Comparison of ENCODE assay signal across 24 mouse cellular contexts in genomic region chr17:34740280-34740679, GRCm38 (mm10). TPM values are rescaled to one million over a fixed set of nuclear protein-coding genes. Genes with fewer than 3 reads are reported as not detected.
DNase-seq lines count a peak whose midpoint lies in the region; ATAC-seq and TF ChIP-seq lines count a peak whose summit lies in the region.
"Had no signal": no experiment of that assay in that cellular context is flagged by ENCODE, and none has a peak within 500 bp of the region (broad histone marks: within the 10 kb centered on the region; RNA-seq: fewer than 3 reads in every experiment).

No protein-coding gene starts in this region.

- H3K27ac ChIP-seq in liver, adult 2 months (replicated peaks; ENCODE audit: insufficient read depth, low read depth, low read length): no peak overlapping the region
- no peak overlapping the region for H3K27ac ChIP-seq in MEL (ENCODE audit: control insufficient read depth, low read depth, low read length)
- H3K27ac ChIP-seq in hindbrain, embryonic 13.5 days: no peak overlapping the region
- H3K27ac ChIP-seq: embryonic facial prominence, embryonic 15.5 days; forebrain, embryonic 10.5 days; forebrain, embryonic 15.5 days; heart, adult 2 months; heart, embryonic 13.5 days; hindbrain, embryonic 14.5 days; intestine, embryonic 15.5 days had no signal

- no peak for TF ChIP-seq EP300 in MEL (IDR thresholded peaks at IDR 0.05; ENCODE audit: low read depth in 1 of 2, low read length in 2 of 2)

- TF ChIP-seq POLR2A in liver, adult 2 months (IDR thresholded peaks at IDR 0.05; ENCODE audit: extremely low read depth, insufficient read depth, low read length): no peak
- TF ChIP-seq POLR2A in MEL (IDR thresholded peaks at IDR 0.05; ENCODE audit: control insufficient read depth in 1 of 2, insufficient read depth in 1 of 2, low read depth in 1 of 2, low read length in 2 of 2, poor library complexity in 1 of 2): no peak

- peaks cover 4% of the 10 kb centered on the region; the same call in 1 of the 2 replicates for H3K36me3 ChIP-seq in liver, adult 2 months (ENCODE audit: control insufficient read depth, insufficient read depth, low read length)
- no peaks in the 10 kb centered on the region for H3K36me3 ChIP-seq in MEL (ENCODE audit: control insufficient read depth in 1 of 2, insufficient read depth in 2 of 2, low read length in 2 of 2)
- H3K36me3 ChIP-seq in hindbrain, embryonic 13.5 days: no peaks in the 10 kb centered on the region
- H3K36me3 ChIP-seq: embryonic facial prominence, embryonic 15.5 days; forebrain, embryonic 10.5 days; forebrain, embryonic 15.5 days; heart, embryonic 13.5 days; intestine, embryonic 15.5 days had no signal

- peak overlapping the region; percentile 3; the same call in 1 of the 2 replicates for H3K9ac ChIP-seq in liver, adult 2 months (ENCODE audit: low read depth, low read length)
- no peak overlapping the region for H3K9ac ChIP-seq in MEL (ENCODE audit: control insufficient read depth, low read depth, low read length, poor library complexity, severe bottlenecking)
- no peak overlapping the region for H3K9ac ChIP-seq in hindbrain, embryonic 13.5 days
- H3K9ac ChIP-seq: embryonic facial prominence, embryonic 15.5 days; forebrain, embryonic 15.5 days; heart, embryonic 13.5 days; hindbrain, embryonic 14.5 days; intestine, embryonic 15.5 days had no signal

- H3K4me1 ChIP-seq in liver, adult 2 months (ENCODE audit: control insufficient read depth, insufficient read depth, low read length): peaks cover 30% of the 10 kb centered on the region
- H3K4me1 ChIP-seq in MEL (ENCODE audit: control insufficient read depth in 1 of 2, insufficient read depth in 2 of 2, low read length in 2 of 2): no peaks in the 10 kb centered on the region
- H3K4me1 ChIP-seq in hindbrain, embryonic 13.5 days (replicated peaks): no peaks in the 10 kb centered on the region
- H3K4me1 ChIP-seq: embryonic facial prominence, embryonic 15.5 days; forebrain, embryonic 10.5 days; forebrain, embryonic 15.5 days; heart, embryonic 13.5 days; intestine, embryonic 15.5 days had no signal

- TF ChIP-seq RAD21 in MEL (IDR thresholded peaks at IDR 0.05; ENCODE audit: low read depth, low read length): no peak

- H3K4me3 ChIP-seq in liver, adult 2 months (ENCODE audit: insufficient read depth, low read depth, low read length): no peak overlapping the region
- no peak overlapping the region for H3K4me3 ChIP-seq in MEL (ENCODE audit: control insufficient read depth in 1 of 2, insufficient read depth in 1 of 2, low read depth in 2 of 2, low read length in 2 of 2)
- H3K4me3 ChIP-seq in hindbrain, embryonic 13.5 days: no peak overlapping the region
- H3K4me3 ChIP-seq: embryonic facial prominence, embryonic 15.5 days; erythroblast, embryonic 14.5 days; forebrain, embryonic 10.5 days; forebrain, embryonic 15.5 days; heart, adult 2 months; heart, embryonic 13.5 days; intestine, embryonic 15.5 days had no signal

- H3K79me2 ChIP-seq in liver, adult 2 months (ENCODE audit: control insufficient read depth, insufficient read depth, low read length): peaks cover 9% of the 10 kb centered on the region; the same call in 1 of the 2 replicates
- H3K79me2 ChIP-seq in MEL (ENCODE audit: control insufficient read depth, insufficient read depth, low read length, poor library complexity): no peaks in the 10 kb centered on the region

- ATAC-seq in hindbrain, embryonic 13.5 days (ENCODE audit: low FRiP score): no peak
- ATAC-seq: forebrain, embryonic 15.5 days; intestine, embryonic 15.5 days had no signal

- no peak for TF ChIP-seq CTCF in liver, adult 2 months (IDR thresholded peaks at IDR 0.05; ENCODE audit: low read depth, low read length)
- TF ChIP-seq CTCF in MEL (IDR thresholded peaks at IDR 0.05 in 2 of 3, conservative IDR thresholded peaks at IDR 0.05 in 1 of 3; ENCODE audit: control insufficient read depth in 1 of 3, insufficient read depth in 1 of 3, low read depth in 2 of 3, low read length in 3 of 3, poor library complexity in 1 of 3, severe bottlenecking in 1 of 3): no peak

- no peaks in the 10 kb centered on the region for H3K27me3 ChIP-seq in liver, adult 2 months (ENCODE audit: control insufficient read depth, insufficient read depth, low read length)
- no peaks in the 10 kb centered on the region for H3K27me3 ChIP-seq in MEL (ENCODE audit: control insufficient read depth in 1 of 2, insufficient read depth in 2 of 2, low read length in 2 of 2)
- H3K27me3 ChIP-seq in hindbrain, embryonic 13.5 days: 0 out of 2 replicates have a peak, but pooled peaks cover 3% of the 10 kb centered on the region
- H3K27me3 ChIP-seq: forebrain, embryonic 15.5 days; intestine, embryonic 15.5 days had no signal

- H3K9me3 ChIP-seq in MEL (replicated peaks; ENCODE audit: insufficient read depth, low read length): no peaks in the 10 kb centered on the region
- H3K9me3 ChIP-seq in hindbrain, embryonic 13.5 days: no peaks in the 10 kb centered on the region
- H3K9me3 ChIP-seq: embryonic facial prominence, embryonic 15.5 days; forebrain, embryonic 10.5 days; forebrain, embryonic 15.5 days; heart, embryonic 13.5 days; intestine, embryonic 15.5 days had no signal

- DNase-seq in adrenal gland, adult 2 months: peak; percentile 63
- no peak for DNase-seq in adrenal gland, adult 8-10 months
- DNase-seq in liver, adult 2 months (ENCODE audit: extremely low read depth, low read depth, low spot score): no peak
- no peak for DNase-seq in liver
- peak; percentile 16 for DNase-seq in MEL (ENCODE audit: low read depth, low spot score)
- DNase-seq in adrenal gland, postnatal 36 days: peak; percentile 50 to 57
- DNase-seq in yolk sac, embryonic 10.5 days (ENCODE audit: low spot score): no peak
- DNase-seq: cerebellum, adult 2 months; cerebellum, postnatal 10 days; embryo, embryonic 11 days; gastrocnemius, postnatal 10 days; heart, adult 2 months; heart, postnatal 4 days; kidney, adult 2 months had no signal

- 50% methylated on average over 4 of the region's 4 CpGs for WGBS in liver, adult 2 months
- 88% methylated on average over 4 of the region's 4 CpGs for WGBS in hindbrain, embryonic 13.5 days

- no peak overlapping the region for H3K4me2 ChIP-seq in hindbrain, embryonic 13.5 days
- H3K4me2 ChIP-seq: embryonic facial prominence, embryonic 15.5 days; forebrain, embryonic 15.5 days; heart, embryonic 13.5 days; hindbrain, embryonic 14.5 days; intestine, embryonic 15.5 days had no signal

TF ChIP-seq in MEL, 35 proteins besides CTCF, POLR2A, EP300 and RAD21:
- TF ChIP-seq POLR2AphosphoS2 (IDR thresholded peaks at IDR 0.05; ENCODE audit: low read length): no peak
- TF ChIP-seq ZMIZ1 (IDR thresholded peaks at IDR 0.05; ENCODE audit: low read depth, low read length): no peak
- TF ChIP-seq TCF12 (IDR thresholded peaks at IDR 0.05; ENCODE audit: low read depth, low read length): no peak
- TF ChIP-seq MAX (IDR thresholded peaks at IDR 0.05; ENCODE audit: low read length): no peak
- TF ChIP-seq KAT2A (conservative IDR thresholded peaks at IDR 0.05; ENCODE audit: low read depth, low read length): no peak
- TF ChIP-seq NELFE (IDR thresholded peaks at IDR 0.05; ENCODE audit: low read depth, low read length): no peak
- TF ChIP-seq USF2 (IDR thresholded peaks at IDR 0.05; ENCODE audit: borderline replicate concordance in 1 of 2, insufficient read depth in 1 of 2, low read depth in 1 of 2, low read length in 2 of 2): no peak
- TF ChIP-seq HCFC1 (IDR thresholded peaks at IDR 0.05; ENCODE audit: low read depth, low read length): no peak
- no peak for TF ChIP-seq ZNF384 (IDR thresholded peaks at IDR 0.05; ENCODE audit: low read depth, low read length)
- no peak for TF ChIP-seq ZKSCAN1 (IDR thresholded peaks at IDR 0.05; ENCODE audit: low read depth, low read length)

RNA-seq across cellular contexts. Expression of gene C4b, which starts 3.4 kb away (rescaled TPM):
- 100 to 1,000 TPM; 121 to 181 TPM for total RNA-seq in adrenal gland, adult 2 months (2021)
- polyA plus RNA-seq in adrenal gland, adult 2 months (2012; rRNA removed): 48.1 and 51.4 TPM in 2 replicates
- total RNA-seq in adrenal gland, adult 8-10 months (2022): 100 to 1,000 TPM; 116 to 180 (median 142) TPM
- total RNA-seq in liver, adult 2 months (2014; rRNA removed): 421 and 487 TPM in 2 replicates
- 561 and 742 TPM in 2 replicates for polyA plus RNA-seq in liver, adult 2 months (2012; rRNA removed)
- total RNA-seq in MEL (2012; rRNA removed): 0.08 TPM in 1 of 2 replicates, not detected in the other
- polyA plus RNA-seq in MEL (2012; ENCODE audit: insufficient read depth in 1 of 2, insufficient read length in 2 of 2, low read depth in 1 of 2, low replicate concordance in 2 of 2, missing spikeins in 1 of 2): under 1 TPM in 1 of 2 experiments, not detected in 1; 0.24 TPM
- total RNA-seq in adrenal gland, postnatal 36 days (2021): 100 to 1,000 TPM; 140 to 152 TPM
- 0.09 TPM in 1 of 2 replicates, not detected in the other for polyA plus RNA-seq in hindbrain, embryonic 13.5 days (2015; fragmentation: Nextera tagmentation; extraction: Ambion mirVana)
- polyA plus RNA-seq: C2C12; embryonic facial prominence, embryonic 11.5 days; forebrain, embryonic 10.5 days; forebrain, embryonic 15.5 days; hindbrain, embryonic 14.5 days had no signal

Comparison
In these comparisons a context has a peak if more than half of its experiments do, and no peak if none do; other contexts are left out.
1. DNase-seq: peak in adrenal gland, adult 2 months (single experiment), MEL (single experiment) and adrenal gland, postnatal 36 days (2 of 2); none in adrenal gland, adult 8-10 months (single experiment), liver, adult 2 months (single experiment), liver (single experiment) and yolk sac, embryonic 10.5 days (single experiment).
2. RNA of gene C4b, which starts 3.4 kb away (total RNA-seq): 421 to 487 TPM in liver, adult 2 months, 121 to 181 TPM in adrenal gland, adult 2 months, 140 to 152 TPM in adrenal gland, postnatal 36 days and 116 to 180 TPM in adrenal gland, adult 8-10 months; 0.08 TPM in MEL; every median in the first group is over 100 times any median in the second.